Mouse (Mus musculus): ENCODE data around the gene Foxp4. TPM values are rescaled to one million over a fixed set of nuclear protein-coding genes. Genes with fewer than 3 reads are reported as not detected.

The Foxp4 gene
- total and polyA plus RNA-seq, 3 experiments, result 3.3 to 41.7 (median 9.9) TPM

DNA sequence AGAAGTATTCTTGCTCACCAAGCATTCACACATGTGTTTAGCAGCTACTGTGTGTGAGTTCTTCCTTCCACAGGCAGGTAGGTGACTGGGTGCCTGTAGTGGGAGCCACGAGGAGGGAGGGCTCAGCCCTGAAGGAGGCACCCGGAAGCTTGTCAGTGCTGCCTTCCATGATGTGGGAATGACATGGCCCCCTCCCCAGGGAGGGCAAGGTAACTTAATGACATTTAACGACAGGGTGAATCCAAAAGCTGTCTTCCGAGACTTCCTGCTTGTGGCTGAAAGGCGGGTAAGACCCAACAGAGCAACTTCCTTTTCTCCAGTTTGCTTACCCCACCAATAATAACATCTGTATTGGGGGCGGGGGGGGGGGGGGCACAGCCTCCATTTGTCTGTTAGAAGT lies 23.7 kb downstream of the Foxp4 start:
- no peak for TF ChIP-seq TCF12 (IDR thresholded peaks at IDR 0.05; ENCODE audit: low read depth, low read length)
- TF ChIP-seq MAX (IDR thresholded peaks at IDR 0.05; ENCODE audit: low read length), result no peak
- no peak for TF ChIP-seq TBP (conservative IDR thresholded peaks at IDR 0.05; ENCODE audit: low read depth, low read length)
- TF ChIP-seq MXI1 (IDR thresholded peaks at IDR 0.05; ENCODE audit: low read depth, low read length), result no peak
- no peak for TF ChIP-seq ZNF384 (IDR thresholded peaks at IDR 0.05; ENCODE audit: low read depth, low read length)
- TF ChIP-seq POLR2A (IDR thresholded peaks at IDR 0.05; ENCODE audit: low read depth, low read length), result no peak
- TF ChIP-seq E2F4 (IDR thresholded peaks at IDR 0.05; ENCODE audit: insufficient replicate concordance, low read depth, low read length), result no peak
- TF ChIP-seq MYC (IDR thresholded peaks at IDR 0.05; ENCODE audit: low read depth, low read length), result no peak
- TF ChIP-seq USF1 (IDR thresholded peaks at IDR 0.05; ENCODE audit: low read depth, low read length), result no peak
- no peak for TF ChIP-seq MAZ (IDR thresholded peaks at IDR 0.05; ENCODE audit: low read depth, low read length)
- no peak for TF ChIP-seq GABPA (IDR thresholded peaks at IDR 0.05; ENCODE audit: insufficient replicate concordance, low read depth, low read length)
- in situ Hi-C loops (cut with MboI; ENCODE audit: low pct_ligation_motif_present, low pct_unique_long_range_greater_than_20kb, low sequenced_read_pairs), result no loop called here
- Histone ChIP-seq H3K9me3 (replicated peaks; ENCODE audit: low read length) (no peaks in the 10 kb centered on the region), H3K79me2 (replicated peaks; ENCODE audit: control insufficient read depth, extremely low read depth, insufficient read depth, poor library complexity, severe bottlenecking) (no peaks in the 10 kb centered on the region), H3K9ac (ENCODE audit: insufficient read depth, low read depth) (no peak overlapping the region), H3K4me2 (ENCODE audit: insufficient read depth, low read depth, poor library complexity, severe bottlenecking) (no peak overlapping the region), H3K36me3 (replicated peaks in 1 of 2; ENCODE audit: control insufficient read depth in 1 of 2, insufficient read depth in 1 of 2, low read length in 1 of 2) (peaks cover 38 to 77% of the 10 kb centered on the region in 2 experiments), H3K4me1 (ENCODE audit: control insufficient read depth in 1 of 2, insufficient read depth in 2 of 2) (peaks cover 0 to 16% of the 10 kb centered on the region in 2 experiments; a peak in 2 of 4 replicates), H3K27ac (ENCODE audit: insufficient read depth, low read depth) (no peak overlapping the region), H3K4me3 (replicated peaks in 1 of 3; ENCODE audit: low read depth in 2 of 3, low read length in 2 of 3, poor library complexity in 1 of 3) (no peak overlapping the region), H3K27me3 (replicated peaks) (no peaks in the 10 kb centered on the region)
- dilution Hi-C loops (cut with MboI; ENCODE audit: extremely low pct_ligation_motif_present, extremely low pct_unique_long_range_greater_than_20kb, low sequenced_read_pairs), result no loop called here
- DNase-seq (ENCODE audit: extremely low read depth), result no peak

DNA sequence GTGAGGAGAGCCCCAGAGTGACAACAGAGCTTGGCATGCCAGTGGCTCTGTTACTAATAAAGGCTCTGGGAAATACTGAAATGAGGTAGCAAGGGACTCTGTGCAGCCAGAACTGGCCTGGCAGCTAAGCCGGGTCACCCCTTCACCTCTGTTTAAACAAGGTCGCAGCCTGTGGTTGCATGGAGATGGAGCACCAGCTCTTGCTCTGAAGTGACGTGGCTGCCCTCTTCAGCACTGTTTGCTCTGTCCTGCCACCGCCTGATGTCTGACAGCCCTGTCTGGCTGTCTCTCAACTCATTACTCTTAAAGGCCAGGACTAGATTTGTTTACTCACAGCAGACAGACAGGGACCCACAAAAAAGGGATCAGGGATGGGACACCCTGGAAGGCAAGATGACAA lies 25.3 kb downstream of the Foxp4 start:
- no peak overlapping the region for H3K4me2 ChIP-seq (ENCODE audit: insufficient read depth, low read depth, poor library complexity, severe bottlenecking)
- in situ Hi-C loops (cut with MboI; ENCODE audit: low pct_ligation_motif_present, low pct_unique_long_range_greater_than_20kb, low sequenced_read_pairs), result no loop called here
- no peak for DNase-seq (ENCODE audit: extremely low read depth)
- no peaks in the 10 kb centered on the region for H3K79me2 ChIP-seq (replicated peaks; ENCODE audit: control insufficient read depth, extremely low read depth, insufficient read depth, poor library complexity, severe bottlenecking)
- peaks cover 39 to 79% of the 10 kb centered on the region in 2 experiments for H3K36me3 ChIP-seq (replicated peaks in 1 of 2; ENCODE audit: control insufficient read depth in 1 of 2, insufficient read depth in 1 of 2, low read length in 1 of 2)
- H3K4me1 ChIP-seq (ENCODE audit: control insufficient read depth in 1 of 2, insufficient read depth in 2 of 2), result peaks cover 0 to 16% of the 10 kb centered on the region in 2 experiments; a peak in 2 of 4 replicates
- H3K27ac ChIP-seq (ENCODE audit: insufficient read depth, low read depth), result no peak overlapping the region
- H3K4me3 ChIP-seq (replicated peaks in 1 of 3; ENCODE audit: low read depth in 2 of 3, low read length in 2 of 3, poor library complexity in 1 of 3), result no peak overlapping the region
- no peaks in the 10 kb centered on the region for H3K27me3 ChIP-seq (replicated peaks)
- TF ChIP-seq KAT2A (IDR thresholded peaks at IDR 0.05; ENCODE audit: insufficient replicate concordance, low read length) (no peak), MEF2A (IDR thresholded peaks at IDR 0.05; ENCODE audit: borderline replicate concordance, low read depth, low read length) (no peak), JUN (IDR thresholded peaks at IDR 0.05; ENCODE audit: insufficient read depth, low read depth, low read length) (no peak), USF2 (conservative IDR thresholded peaks at IDR 0.05; ENCODE audit: low read depth, low read length) (no peak), PAX5 (IDR thresholded peaks at IDR 0.05; ENCODE audit: low read length) (no peak), UBTF (IDR thresholded peaks at IDR 0.05; ENCODE audit: low read depth, low read length) (no peak), MAFK (IDR thresholded peaks at IDR 0.05; ENCODE audit: insufficient replicate concordance, low read length) (no peak), POLR2A (IDR thresholded peaks at IDR 0.05; ENCODE audit: low read depth, low read length) (no peak), CHD2 (IDR thresholded peaks at IDR 0.05; ENCODE audit: low read length) (no peak), MYC (IDR thresholded peaks at IDR 0.05; ENCODE audit: low read depth, low read length) (no peak)
- no peaks in the 10 kb centered on the region for H3K9me3 ChIP-seq (replicated peaks; ENCODE audit: low read length)
- no peak overlapping the region for H3K9ac ChIP-seq (ENCODE audit: insufficient read depth, low read depth)
- dilution Hi-C loops (cut with MboI; ENCODE audit: extremely low pct_ligation_motif_present, extremely low pct_unique_long_range_greater_than_20kb, low sequenced_read_pairs), result no loop called here
